Mouse (Mus musculus) heart, embryonic 16.5 days (tissue): ENCODE results near the gene Olr1. TPM values are rescaled to one million over a fixed set of nuclear protein-coding genes. Genes with fewer than 3 reads are reported as not detected.

Experiments
- ATAC-seq: fragments of 200-750 bp; cut with Nextera tagmentation; replicated peaks from 2 replicates; pipeline ENCODE4 v1.8.0; 2017; ENCODE audit warnings: moderate number of reproducible peaks; ENCODE audit not compliant: insufficient read depth, low FRiP score; ENCODE audit errors: extremely low read depth
- H3K27ac ChIP-seq: fragments of 300-500 bp; sonication (generic); 2 replicates; pipeline ENCODE4 v1.5.1; 2014; ENCODE audit warnings: mild to moderate bottlenecking, low read length, control low read depth, moderate library complexity
- H3K27me3 ChIP-seq: fragments of 300-500 bp; sonication (generic); 2 replicates; pipeline ENCODE4 v1.6.1; 2014; ENCODE audit warnings: low read length, mixed read lengths; ENCODE audit not compliant: control insufficient read depth, insufficient read depth
- H3K36me3 ChIP-seq: fragments of 300-500 bp; sonication (generic); 2 replicates; pipeline ENCODE4 v1.6.1; 2014; ENCODE audit not compliant: control insufficient read depth, insufficient read depth
- H3K4me1 ChIP-seq: fragments of 300-500 bp; sonication (generic); 2 replicates; pipeline ENCODE4 v1.6.1; 2014; ENCODE audit warnings: low read length, mixed read lengths; ENCODE audit not compliant: control insufficient read depth, insufficient read depth
- H3K4me2 ChIP-seq: fragments of 300-500 bp; sonication (generic); 2 replicates; pipeline ENCODE4 v1.6.1; 2014; ENCODE audit warnings: low read depth, mild to moderate bottlenecking, control low read depth, low read length
- H3K4me3 ChIP-seq: fragments of 300-500 bp; sonication (generic); 2 replicates; pipeline ENCODE4 v1.5.1; 2014; ENCODE audit warnings: mild to moderate bottlenecking, control low read depth, low read length
- H3K9ac ChIP-seq: fragments of 300-500 bp; sonication (generic); 2 replicates; pipeline ENCODE4 v1.6.1; 2014; ENCODE audit warnings: low read length, control low read depth
- H3K9me3 ChIP-seq: fragments of 300-500 bp; sonication (generic); replicated peaks from 2 replicates; pipeline ENCODE4 v1.6.1; 2016; ENCODE audit warnings: low read length; ENCODE audit not compliant: control insufficient read depth
- WGBS: fragments of 180-500 bp; shearing (Covaris S2); extraction: QIAGEN DNeasy Blood & Tissue Kit; methylation state at CpG from one replicate; pipeline ENCODE4 v1.1.7; 2014; 5-methylcytosine and 5-hydroxymethylcytosine counted together
- polyA plus RNA-seq: library from polyadenylated mRNA; unstranded; fragments of >200 nt; fragmentation: Nextera tagmentation; extraction: Ambion mirVana; gene quantifications from 2 replicates; pipeline ENCODE4 v1.2.1, GENCODE M21; 2015

Gene Olr1
- polyA plus RNA-seq, 1 experiment from 2014 or later = 0.30 TPM

GRCm38 (mm10) chr6:129494924-129495323 lies 12.0 kb downstream of the Olr1 start:
- H3K27me3 ChIP-seq = no peaks in the 10 kb centered on the region
- no peak for ATAC-seq
- H3K9ac ChIP-seq = no peak overlapping the region
- H3K36me3 ChIP-seq = no peaks in the 10 kb centered on the region
- no peak overlapping the region for H3K27ac ChIP-seq
- no peak overlapping the region for H3K4me2 ChIP-seq
- no peaks in the 10 kb centered on the region for H3K4me1 ChIP-seq
- no peak overlapping the region for H3K4me3 ChIP-seq
- 64% methylated on average over 4 of the region's 4 CpGs for WGBS
- no peaks in the 10 kb centered on the region for H3K9me3 ChIP-seq

GRCm38 (mm10) chr6:129480089-129480958 lies 26.6 kb downstream of the Olr1 start:
- H3K27ac ChIP-seq = no peak overlapping the region
- no peaks in the 10 kb centered on the region for H3K9me3 ChIP-seq

GRCm38 (mm10) chr6:129476404-129477126 lies 30.4 kb downstream of the Olr1 start:
- no peak overlapping the region for H3K9ac ChIP-seq
- no peaks in the 10 kb centered on the region for H3K36me3 ChIP-seq
- H3K4me3 ChIP-seq = no peak overlapping the region
- no peak for ATAC-seq
- no peak overlapping the region for H3K27ac ChIP-seq
- H3K9me3 ChIP-seq = no peaks in the 10 kb centered on the region
- no peaks in the 10 kb centered on the region for H3K27me3 ChIP-seq
- no peaks in the 10 kb centered on the region for H3K4me1 ChIP-seq
- peak overlapping the region; percentile 15; the same call in 1 of the 2 replicates for H3K4me2 ChIP-seq
- WGBS = 31% methylated on average over 13 of the region's 13 CpGs

More at GRCm38 (mm10) chr6:129480089-129480958, 26.6 kb downstream of the Olr1 start:
- no peak for ATAC-seq
- Histone ChIP-seq H3K9ac (no peak overlapping the region), H3K4me1 (no peaks in the 10 kb centered on the region), H3K36me3 (no peaks in the 10 kb centered on the region), H3K27me3 (no peaks in the 10 kb centered on the region), H3K4me2 (no peak overlapping the region), H3K4me3 (no peak overlapping the region)
- 64% methylated on average over 8 of the region's 8 CpGs for WGBS

GRCm38 (mm10) chr6:129472627-129473026 lies 34.3 kb downstream of the Olr1 start:
- H3K9me3 ChIP-seq = no peaks in the 10 kb centered on the region
- no peaks in the 10 kb centered on the region for H3K27me3 ChIP-seq
- no peaks in the 10 kb centered on the region for H3K36me3 ChIP-seq
- no peak overlapping the region for H3K27ac ChIP-seq
- 68% methylated on average over 5 of the region's 5 CpGs for WGBS
- no peak for ATAC-seq
- H3K4me1 ChIP-seq = no peaks in the 10 kb centered on the region
- H3K4me3 ChIP-seq = no peak overlapping the region
- no peak overlapping the region for H3K4me2 ChIP-seq
- no peak overlapping the region for H3K9ac ChIP-seq

- Histone ChIP-seq H3K9ac (no peak overlapping the region), H3K27ac (no peak overlapping the region), H3K4me3 (no peak overlapping the region), H3K27me3 (no peaks in the 10 kb centered on the region), H3K9me3 (no peaks in the 10 kb centered on the region), H3K4me1 (no peaks in the 10 kb centered on the region), H3K36me3 (no peaks in the 10 kb centered on the region), H3K4me2 (no peak overlapping the region)
- 86% methylated on average over 6 of the region's 6 CpGs for WGBS
- no peak for ATAC-seq
These were observed 35.6 kb downstream of the Olr1 start for GRCm38 (mm10) chr6:129471386-129471785.

- WGBS = 53% methylated on average over 13 of the region's 13 CpGs
- peak within 1 kb of the TSS; percentile 25; the same call in 1 of the 2 replicates for H3K9ac ChIP-seq
- H3K27ac ChIP-seq = peak within 1 kb of the TSS; percentile 41
These were observed 55.4 kb downstream of the Olr1 start, which contains the start of gene Clec1a for GRCm38 (mm10) chr6:129451411-129452039. Gene Clec1a (minus strand): TSS chr6:129452000.

GRCm38 (mm10) chr6:129449743-129450142 lies 57.2 kb downstream of the Olr1 start:
- no peak for ATAC-seq
- Histone ChIP-seq H3K4me1 (no peaks in the 10 kb centered on the region), H3K27me3 (no peaks in the 10 kb centered on the region), H3K36me3 (no peaks in the 10 kb centered on the region), H3K9me3 (no peaks in the 10 kb centered on the region), H3K27ac (peak overlapping the region; percentile 5; the same call in 1 of the 2 replicates), H3K9ac (no peak overlapping the region), H3K4me3 (0 out of 2 replicates have a peak overlapping the region, but pooled peaks have one; percentile 1), H3K4me2 (peak overlapping the region; percentile 40)
- WGBS = 58% methylated on average over 6 of the region's 6 CpGs

More at GRCm38 (mm10) chr6:129451411-129452039, 55.4 kb downstream of the Olr1 start, which contains the start of gene Clec1a:
- ATAC-seq = peak; percentile 37; the same call in 1 of the 2 replicates
- Histone ChIP-seq H3K4me1 (no peaks in the 10 kb centered on the region), H3K36me3 (no peaks in the 10 kb centered on the region), H3K4me2 (peak within 1 kb of the TSS; percentile 45; the same call in 1 of the 2 replicates), H3K4me3 (peak within 1 kb of the TSS; percentile 23), H3K27me3 (no peaks in the 10 kb centered on the region), H3K9me3 (no peaks in the 10 kb centered on the region)

- Histone ChIP-seq H3K4me2 (no peak overlapping the region), H3K4me3 (no peak overlapping the region)
These were observed 68.9 kb downstream of the Olr1 start for GRCm38 (mm10) chr6:129438033-129438432.

More at GRCm38 (mm10) chr6:129438033-129438432, 68.9 kb downstream of the Olr1 start:
- Histone ChIP-seq H3K9me3 (no peaks in the 10 kb centered on the region), H3K4me1 (no peaks in the 10 kb centered on the region), H3K9ac (no peak overlapping the region), H3K27ac (no peak overlapping the region), H3K36me3 (no peaks in the 10 kb centered on the region), H3K27me3 (no peaks in the 10 kb centered on the region)
- no peak for ATAC-seq
- WGBS = 77% methylated on average over 2 of the region's 2 CpGs
